Mouse (Mus musculus): ENCODE results near the gene Esp8. TPM values are rescaled to one million over a fixed set of nuclear protein-coding genes. Genes with fewer than 3 reads are reported as not detected.
"Not testable (repeated sequence)": the region's sequence is repeated elsewhere in the genome, so short reads cannot be mapped to it uniquely, and the experiment has no call there.

Gene Esp8
- polyA plus RNA-seq (2015; fragmentation: Nextera tagmentation; extraction: Ambion mirVana) = 0.49 TPM in 1 of 2 replicates, not detected in the other

DNA sequence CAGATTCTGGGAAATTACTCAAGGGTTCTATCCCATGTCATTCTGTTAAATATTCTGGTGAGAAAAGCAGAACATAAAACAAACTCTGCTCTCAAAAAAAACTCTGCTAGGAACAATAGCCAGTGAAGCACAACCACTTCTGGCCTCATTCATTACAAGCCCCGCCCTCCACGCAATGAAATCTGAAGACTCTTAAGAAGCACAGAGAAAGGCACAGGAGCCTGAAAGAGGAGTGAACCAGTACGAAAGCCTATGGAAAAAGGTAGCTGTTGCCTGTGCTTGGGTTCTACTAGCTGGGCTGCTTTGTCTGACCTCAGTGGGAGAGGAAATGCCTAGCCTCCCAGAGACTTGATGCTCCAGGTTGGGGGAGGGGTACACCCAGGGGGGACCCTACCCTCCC is at the start of gene Esp8:
Gene Esp8 (plus strand): TSS at position 205 of the 400 bp plus-strand sequence.
- H3K9ac ChIP-seq (replicated peaks; ENCODE audit: low read depth, low read length) = no peak within 1 kb of the TSS
- no peaks in the 10 kb centered on the region for H3K27me3 ChIP-seq (replicated peaks; ENCODE audit: control insufficient read depth, insufficient read depth, low read length)
- no peak within 1 kb of the TSS for H3K4me2 ChIP-seq (ENCODE audit: low read length)
- no peaks in the 10 kb centered on the region for H3K36me3 ChIP-seq (ENCODE audit: control insufficient read depth, insufficient read depth)
- H3K9me3 ChIP-seq (ENCODE audit: control insufficient read depth, low read length) = no peaks in the 10 kb centered on the region
- no peak within 1 kb of the TSS for H3K27ac ChIP-seq (ENCODE audit: low read length)
- H3K4me1 ChIP-seq (replicated peaks; ENCODE audit: control insufficient read depth, insufficient read depth, low read length) = no peaks in the 10 kb centered on the region
- H3K4me3 ChIP-seq (replicated peaks; ENCODE audit: low read length) = no peak within 1 kb of the TSS
- no peak for ATAC-seq
- WGBS = 27% methylated on average over 3 of the region's 3 CpGs

DNA sequence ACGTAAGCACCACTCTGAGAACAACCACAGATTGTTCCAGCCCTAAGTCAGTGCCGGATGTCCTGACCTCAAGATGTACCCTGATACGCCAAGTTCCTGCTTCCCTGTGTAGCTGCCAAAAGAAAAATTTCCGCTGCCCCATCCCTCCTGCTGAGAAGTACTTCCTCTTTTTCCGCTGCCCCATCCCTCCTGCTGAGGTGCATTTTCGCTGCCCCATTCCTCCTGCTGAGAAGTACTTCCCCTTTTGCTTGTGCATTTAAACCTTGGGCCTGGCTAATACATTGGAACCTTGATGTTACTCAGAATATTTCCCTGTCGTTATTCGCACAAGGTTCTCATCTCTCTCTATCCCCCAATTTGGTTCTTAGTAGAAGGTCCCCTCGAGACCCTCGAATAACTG is 36.3 kb upstream of the Esp8 start:
- not testable (repeated sequence) for H3K9me3 ChIP-seq (ENCODE audit: control insufficient read depth, low read length); H3K4me3 ChIP-seq (replicated peaks; ENCODE audit: low read length); H3K4me1 ChIP-seq (replicated peaks; ENCODE audit: control insufficient read depth, insufficient read depth, low read length); H3K36me3 ChIP-seq (ENCODE audit: control insufficient read depth, insufficient read depth); H3K27me3 ChIP-seq (replicated peaks; ENCODE audit: control insufficient read depth, insufficient read depth, low read length); ATAC-seq; H3K9ac ChIP-seq (replicated peaks; ENCODE audit: low read depth, low read length); H3K4me2 ChIP-seq (ENCODE audit: low read length); H3K27ac ChIP-seq (ENCODE audit: low read length)
- 77% methylated on average over 10 of the region's 10 CpGs for WGBS

DNA sequence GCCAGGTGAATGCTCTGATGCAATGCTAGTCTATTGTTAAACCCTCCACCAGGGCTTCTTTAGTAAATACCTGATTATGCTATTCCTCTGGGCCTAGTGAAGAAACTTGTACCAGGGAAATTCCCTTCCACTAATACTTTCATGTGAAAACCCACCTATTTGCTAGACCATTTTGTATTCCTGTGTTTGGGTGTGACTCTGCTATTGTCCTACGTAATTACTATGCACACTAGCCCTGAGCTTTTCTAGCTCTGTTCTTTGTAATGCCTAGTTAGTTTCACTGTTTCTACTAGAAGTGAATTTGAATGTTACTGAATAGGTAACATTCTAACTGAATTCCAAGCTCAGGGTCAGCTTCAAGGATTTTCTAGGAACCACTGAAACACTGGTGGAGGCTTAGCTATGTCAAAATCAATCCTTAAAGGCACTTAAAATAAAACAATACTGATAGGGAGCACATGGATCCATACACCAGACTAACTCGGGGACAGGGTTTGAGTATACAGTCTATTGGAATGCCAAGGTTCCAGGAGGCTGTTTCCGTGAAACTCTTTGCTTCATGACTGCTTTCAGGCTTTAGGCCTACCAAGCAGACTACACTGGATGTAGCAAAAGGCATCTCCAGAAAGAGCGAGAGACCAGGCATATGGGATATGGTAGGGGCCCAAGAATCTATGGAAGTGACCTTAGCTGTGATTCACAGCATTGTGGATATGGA is 24.2 kb upstream of the Esp8 start:
- H3K4me2 ChIP-seq (ENCODE audit: low read length); H3K4me3 ChIP-seq (replicated peaks; ENCODE audit: low read length); ATAC-seq; H3K27ac ChIP-seq (ENCODE audit: low read length); H3K9me3 ChIP-seq (ENCODE audit: control insufficient read depth, low read length); H3K9ac ChIP-seq (replicated peaks; ENCODE audit: low read depth, low read length); H3K27me3 ChIP-seq (replicated peaks; ENCODE audit: control insufficient read depth, insufficient read depth, low read length); H3K36me3 ChIP-seq (ENCODE audit: control insufficient read depth, insufficient read depth); H3K4me1 ChIP-seq (replicated peaks; ENCODE audit: control insufficient read depth, insufficient read depth, low read length): not testable (repeated sequence)
- 85% methylated on average over 4 of the region's 4 CpGs for WGBS

DNA sequence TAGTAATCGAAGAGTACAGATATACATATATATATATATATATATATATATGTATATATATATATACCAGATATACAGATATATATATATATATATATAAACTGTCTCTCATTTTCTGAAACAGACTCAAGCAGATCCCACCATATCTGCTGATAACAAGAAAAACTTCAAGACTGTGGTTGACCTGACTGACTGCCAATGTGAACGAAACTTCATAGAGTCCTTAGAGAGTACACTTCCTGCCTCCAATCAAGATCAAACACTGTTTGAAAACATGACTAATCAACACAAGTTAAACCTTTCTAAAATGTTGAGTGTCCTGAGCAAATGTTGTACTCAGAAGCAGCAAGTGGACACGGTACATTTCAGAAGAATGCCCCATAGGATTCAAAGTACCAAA is 10.0 kb downstream of the Esp8 start:
- Histone ChIP-seq H3K36me3 (ENCODE audit: control insufficient read depth, insufficient read depth) (no peaks in the 10 kb centered on the region), H3K9me3 (ENCODE audit: control insufficient read depth, low read length) (no peaks in the 10 kb centered on the region), H3K4me3 (replicated peaks; ENCODE audit: low read length) (no peak overlapping the region), H3K27ac (ENCODE audit: low read length) (no peak overlapping the region), H3K9ac (replicated peaks; ENCODE audit: low read depth, low read length) (no peak overlapping the region), H3K27me3 (replicated peaks; ENCODE audit: control insufficient read depth, insufficient read depth, low read length) (no peaks in the 10 kb centered on the region), H3K4me2 (ENCODE audit: low read length) (no peak overlapping the region), H3K4me1 (replicated peaks; ENCODE audit: control insufficient read depth, insufficient read depth, low read length) (no peaks in the 10 kb centered on the region)
- ATAC-seq = no peak
- WGBS = 65% methylated on average over 3 of the region's 3 CpGs

DNA sequence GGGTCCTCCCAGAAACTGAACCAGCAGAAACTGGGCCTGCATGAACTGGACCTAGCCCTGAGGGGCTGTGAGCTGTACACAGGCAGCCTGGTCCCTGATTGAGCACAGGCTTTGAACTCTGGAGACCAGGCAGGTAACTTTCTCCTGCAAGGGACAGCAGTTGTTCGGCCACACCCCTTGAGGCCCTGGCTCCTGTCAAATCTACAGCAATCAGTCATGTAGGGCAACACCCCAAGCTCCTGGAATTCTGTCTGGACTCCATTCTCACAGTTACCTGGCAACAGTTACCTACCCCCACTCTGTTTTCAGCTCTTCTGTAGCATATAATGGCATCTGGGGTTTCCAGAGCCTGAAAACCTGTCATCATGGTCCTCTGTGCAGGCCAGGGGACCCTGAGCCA is 11.3 kb downstream of the Esp8 start:
- ATAC-seq = no peak
- 96% methylated on average over 1 of the region's 1 CpGs for WGBS

DNA sequence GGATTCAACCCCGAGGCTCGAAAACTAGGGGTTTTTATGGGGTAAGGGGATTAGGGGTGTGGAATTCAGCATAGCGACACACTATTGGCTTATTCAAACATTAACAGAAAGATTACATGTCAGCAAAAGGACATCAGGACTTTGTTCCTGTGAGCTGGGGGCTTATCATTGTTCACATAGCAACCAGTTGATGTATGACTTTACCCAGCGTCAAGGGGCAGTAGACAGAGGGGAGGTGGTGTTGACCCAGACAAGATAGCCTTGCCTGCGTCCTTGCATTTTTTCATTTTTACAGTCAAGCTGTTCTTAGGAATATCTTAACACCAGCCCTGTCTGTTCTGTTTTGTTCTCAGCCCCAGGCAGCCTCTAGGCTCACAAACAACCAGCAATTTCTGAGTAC is 27.2 kb downstream of the Esp8 start:
- 88% methylated on average over 5 of the region's 5 CpGs for WGBS
- not testable (repeated sequence) for H3K4me2 ChIP-seq (ENCODE audit: low read length); H3K27ac ChIP-seq (ENCODE audit: low read length); H3K9me3 ChIP-seq (ENCODE audit: control insufficient read depth, low read length); H3K36me3 ChIP-seq (ENCODE audit: control insufficient read depth, insufficient read depth); H3K9ac ChIP-seq (replicated peaks; ENCODE audit: low read depth, low read length); H3K4me1 ChIP-seq (replicated peaks; ENCODE audit: control insufficient read depth, insufficient read depth, low read length); H3K27me3 ChIP-seq (replicated peaks; ENCODE audit: control insufficient read depth, insufficient read depth, low read length); H3K4me3 ChIP-seq (replicated peaks; ENCODE audit: low read length); ATAC-seq

More for the DNA sequence above, 11.3 kb downstream of the Esp8 start:
- Histone ChIP-seq H3K4me2 (ENCODE audit: low read length) (no peak overlapping the region), H3K9me3 (ENCODE audit: control insufficient read depth, low read length) (no peaks in the 10 kb centered on the region), H3K4me3 (replicated peaks; ENCODE audit: low read length) (no peak overlapping the region), H3K9ac (replicated peaks; ENCODE audit: low read depth, low read length) (no peak overlapping the region), H3K36me3 (ENCODE audit: control insufficient read depth, insufficient read depth) (no peaks in the 10 kb centered on the region), H3K27ac (ENCODE audit: low read length) (no peak overlapping the region), H3K27me3 (replicated peaks; ENCODE audit: control insufficient read depth, insufficient read depth, low read length) (no peaks in the 10 kb centered on the region), H3K4me1 (replicated peaks; ENCODE audit: control insufficient read depth, insufficient read depth, low read length) (no peaks in the 10 kb centered on the region)

DNA sequence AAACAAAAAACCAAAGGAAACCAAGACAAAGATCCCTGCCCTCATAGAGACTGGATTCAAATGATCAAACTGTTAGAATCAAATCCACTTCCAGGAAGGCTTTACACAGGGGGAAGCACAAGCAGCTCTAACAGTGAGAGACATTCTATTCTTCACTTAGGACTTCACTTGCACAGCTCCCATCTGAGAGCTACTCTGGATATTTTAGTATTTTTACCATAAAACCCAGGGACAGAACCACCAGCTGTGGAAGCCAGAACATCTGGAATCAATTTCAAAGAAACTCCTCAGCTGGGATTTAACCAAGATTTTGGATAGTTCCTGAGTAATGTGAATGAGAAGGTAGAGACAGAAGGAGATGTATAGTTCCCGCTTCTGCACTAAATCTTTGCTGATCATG is 33.6 kb downstream of the Esp8 start:
- Histone ChIP-seq H3K27me3 (replicated peaks; ENCODE audit: control insufficient read depth, insufficient read depth, low read length) (no peaks in the 10 kb centered on the region), H3K4me1 (replicated peaks; ENCODE audit: control insufficient read depth, insufficient read depth, low read length) (no peaks in the 10 kb centered on the region), H3K9ac (replicated peaks; ENCODE audit: low read depth, low read length) (no peak overlapping the region), H3K36me3 (ENCODE audit: control insufficient read depth, insufficient read depth) (no peaks in the 10 kb centered on the region), H3K9me3 (ENCODE audit: control insufficient read depth, low read length) (no peaks in the 10 kb centered on the region), H3K4me2 (ENCODE audit: low read length) (no peak overlapping the region), H3K4me3 (replicated peaks; ENCODE audit: low read length) (no peak overlapping the region), H3K27ac (ENCODE audit: low read length) (no peak overlapping the region)
- WGBS = 87% methylated on average over 1 of the region's 1 CpGs
- no peak for ATAC-seq

DNA sequence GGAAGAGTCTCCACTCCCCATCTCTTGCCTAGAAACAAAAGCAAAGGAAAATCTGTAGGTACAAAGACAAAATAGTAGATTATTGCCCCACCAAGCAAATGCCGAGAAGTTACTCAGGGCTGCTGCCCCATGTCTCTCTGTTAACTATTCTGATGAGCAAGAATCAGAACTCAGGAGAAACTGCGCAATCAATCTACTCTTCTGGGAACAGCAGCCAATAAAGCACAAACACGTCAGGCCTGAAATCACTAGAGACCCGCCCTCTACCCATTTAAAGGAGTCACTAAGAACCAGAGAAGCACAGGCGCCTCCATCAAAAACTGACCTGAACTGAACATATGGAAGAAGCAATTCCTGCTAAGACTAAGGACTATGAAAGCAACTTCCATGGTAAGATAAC is 41.4 kb downstream of the Esp8 start, which contains the start of gene Esp6:
Gene Esp6 (plus strand): TSS at position 301 of the 400 bp plus-strand sequence.
- H3K27me3 ChIP-seq (replicated peaks; ENCODE audit: control insufficient read depth, insufficient read depth, low read length) = no peaks in the 10 kb centered on the region
- no peaks in the 10 kb centered on the region for H3K4me1 ChIP-seq (replicated peaks; ENCODE audit: control insufficient read depth, insufficient read depth, low read length)
- 82% methylated on average over 5 of the region's 5 CpGs for WGBS
- H3K9ac ChIP-seq (replicated peaks; ENCODE audit: low read depth, low read length) = no peak within 1 kb of the TSS
- no peak within 1 kb of the TSS for H3K4me3 ChIP-seq (replicated peaks; ENCODE audit: low read length)
- H3K27ac ChIP-seq (ENCODE audit: low read length) = no peak within 1 kb of the TSS
- ATAC-seq = no peak
- no peaks in the 10 kb centered on the region for H3K9me3 ChIP-seq (ENCODE audit: control insufficient read depth, low read length)
- no peak within 1 kb of the TSS for H3K4me2 ChIP-seq (ENCODE audit: low read length)
- no peaks in the 10 kb centered on the region for H3K36me3 ChIP-seq (ENCODE audit: control insufficient read depth, insufficient read depth)

All from forebrain, embryonic 16.5 days (tissue).